Mouse (Mus musculus): ENCODE measurements around the gene Ddx41. TPM values are rescaled to one million over a fixed set of nuclear protein-coding genes. Genes with fewer than 3 reads are reported as not detected.

Ddx41 gene
- polyA plus RNA-seq, 1 experiment from 2014 or later, result 78.5 TPM

- ATAC-seq (ENCODE audit: insufficient number of reproducible peaks, insufficient read depth, low FRiP score, low TSS enrichment), result no peak
- Histone ChIP-seq H3K4me2 (replicated peaks) (no peak overlapping the region), H3K27ac (no peak overlapping the region), H3K4me1 (peaks cover 16% of the 10 kb centered on the region), H3K9ac (no peak overlapping the region), H3K4me3 (no peak overlapping the region), H3K36me3 (peaks cover 13% of the 10 kb centered on the region; the same call in 1 of the 2 replicates), H3K27me3 (no peaks in the 10 kb centered on the region), H3K9me3 (no peaks in the 10 kb centered on the region)
- WGBS, result 83% methylated on average over 2 of the region's 2 CpGs
These were observed 31.5 kb upstream of the Ddx41 start for GRCm38 (mm10) chr13:55567949-55568348.

GRCm38 (mm10) chr13:55567001-55567400 is 30.5 kb upstream of the Ddx41 start:
- Histone ChIP-seq H3K9ac (no peak overlapping the region), H3K4me2 (replicated peaks) (no peak overlapping the region), H3K4me3 (no peak overlapping the region), H3K4me1 (peaks cover 13% of the 10 kb centered on the region), H3K27me3 (no peaks in the 10 kb centered on the region), H3K9me3 (no peaks in the 10 kb centered on the region), H3K27ac (no peak overlapping the region), H3K36me3 (peaks cover 13% of the 10 kb centered on the region; the same call in 1 of the 2 replicates)
- WGBS, result 90% methylated on average over 6 of the region's 6 CpGs
- no peak for ATAC-seq (ENCODE audit: insufficient number of reproducible peaks, insufficient read depth, low FRiP score, low TSS enrichment)

GRCm38 (mm10) chr13:55563266-55563879 is 26.9 kb upstream of the Ddx41 start:
- peaks cover 24% of the 10 kb centered on the region; the same call in 1 of the 2 replicates for H3K36me3 ChIP-seq
- no peak for ATAC-seq (ENCODE audit: insufficient number of reproducible peaks, insufficient read depth, low FRiP score, low TSS enrichment)
- WGBS, result 64% methylated on average over 7 of the region's 7 CpGs
- no peaks in the 10 kb centered on the region for H3K27me3 ChIP-seq
- no peaks in the 10 kb centered on the region for H3K9me3 ChIP-seq
- H3K27ac ChIP-seq, result no peak overlapping the region
- no peak overlapping the region for H3K4me2 ChIP-seq (replicated peaks)
- no peak overlapping the region for H3K4me3 ChIP-seq
- H3K4me1 ChIP-seq, result no peaks in the 10 kb centered on the region
- no peak overlapping the region for H3K9ac ChIP-seq

GRCm38 (mm10) chr13:55557499-55557898 is 21.0 kb upstream of the Ddx41 start:
- H3K27me3 ChIP-seq, result no peaks in the 10 kb centered on the region
- H3K9ac ChIP-seq, result no peak overlapping the region
- H3K4me3 ChIP-seq, result no peak overlapping the region
- no peaks in the 10 kb centered on the region for H3K4me1 ChIP-seq
- H3K36me3 ChIP-seq, result peaks cover 50% of the 10 kb centered on the region
- H3K4me2 ChIP-seq (replicated peaks), result no peak overlapping the region
- H3K9me3 ChIP-seq, result no peaks in the 10 kb centered on the region
- WGBS, result 88% methylated on average over 6 of the region's 6 CpGs
- ATAC-seq (ENCODE audit: insufficient number of reproducible peaks, insufficient read depth, low FRiP score, low TSS enrichment), result no peak
- no peak overlapping the region for H3K27ac ChIP-seq

DNA sequence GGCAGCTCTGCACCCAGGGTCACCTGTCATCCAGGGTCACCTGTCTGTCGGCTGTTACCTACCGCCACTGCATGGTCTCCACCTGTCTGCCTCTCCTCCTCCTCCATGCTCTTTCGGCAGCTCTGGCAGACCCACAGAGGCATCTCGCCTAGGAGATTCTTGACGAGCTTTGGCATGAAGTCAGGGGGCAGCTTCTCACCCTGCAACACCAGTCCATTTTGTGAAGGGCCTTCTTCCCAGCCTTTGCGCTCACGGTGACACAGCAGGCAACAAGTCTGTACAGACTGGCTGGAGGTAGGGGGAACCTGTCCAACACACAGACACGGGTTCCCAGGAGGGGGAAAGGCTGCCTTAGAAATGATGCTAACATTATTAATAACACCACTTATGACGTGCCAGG is 19.5 kb upstream of the Ddx41 start:
- H3K4me1 ChIP-seq, result no peaks in the 10 kb centered on the region
- H3K9me3 ChIP-seq, result no peaks in the 10 kb centered on the region
- no peak overlapping the region for H3K4me2 ChIP-seq (replicated peaks)
- H3K36me3 ChIP-seq, result peaks cover 52% of the 10 kb centered on the region
- no peak overlapping the region for H3K4me3 ChIP-seq
- WGBS, result 92% methylated on average over 9 of the region's 9 CpGs
- no peaks in the 10 kb centered on the region for H3K27me3 ChIP-seq
- ATAC-seq (ENCODE audit: insufficient number of reproducible peaks, insufficient read depth, low FRiP score, low TSS enrichment), result no peak
- H3K27ac ChIP-seq, result no peak overlapping the region
- no peak overlapping the region for H3K9ac ChIP-seq

GRCm38 (mm10) chr13:55549061-55549460 is 12.6 kb upstream of the Ddx41 start:
- Histone ChIP-seq H3K36me3 (peaks cover 84% of the 10 kb centered on the region), H3K4me3 (no peak overlapping the region), H3K9ac (no peak overlapping the region), H3K27me3 (no peaks in the 10 kb centered on the region), H3K27ac (no peak overlapping the region), H3K4me2 (replicated peaks) (no peak overlapping the region), H3K4me1 (no peaks in the 10 kb centered on the region), H3K9me3 (no peaks in the 10 kb centered on the region)
- no peak for ATAC-seq (ENCODE audit: insufficient number of reproducible peaks, insufficient read depth, low FRiP score, low TSS enrichment)
- WGBS, result 85% methylated on average over 15 of the region's 15 CpGs

DNA sequence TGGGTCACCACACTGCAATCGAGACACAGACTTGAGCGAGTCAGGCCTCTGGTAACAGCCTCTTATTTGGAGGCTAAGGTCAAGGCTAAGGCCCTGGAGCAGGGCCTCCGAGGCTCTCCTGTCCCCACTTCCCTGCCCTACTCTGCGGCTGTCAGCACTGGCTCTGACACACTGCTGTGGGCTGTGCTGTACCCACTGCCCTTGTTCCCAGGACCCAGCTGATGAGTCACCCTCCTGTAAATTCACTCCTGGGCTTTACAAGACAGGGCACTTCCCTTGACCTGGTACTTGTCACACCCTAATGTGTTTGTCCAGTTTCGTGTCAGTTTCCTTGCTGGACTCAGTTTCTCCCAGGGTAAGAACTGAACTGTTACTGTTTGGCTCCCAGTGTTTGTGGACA is 12.0 kb upstream of the Ddx41 start:
- Histone ChIP-seq H3K4me2 (replicated peaks) (no peak overlapping the region), H3K4me3 (no peak overlapping the region), H3K27ac (no peak overlapping the region), H3K9ac (no peak overlapping the region), H3K9me3 (no peaks in the 10 kb centered on the region), H3K27me3 (no peaks in the 10 kb centered on the region), H3K4me1 (no peaks in the 10 kb centered on the region), H3K36me3 (peaks cover 84% of the 10 kb centered on the region)
- no peak for ATAC-seq (ENCODE audit: insufficient number of reproducible peaks, insufficient read depth, low FRiP score, low TSS enrichment)
- WGBS, result 90% methylated on average over 5 of the region's 5 CpGs

- Histone ChIP-seq H3K4me1 (no peaks in the 10 kb centered on the region), H3K4me2 (replicated peaks) (no peak overlapping the region), H3K27me3 (no peaks in the 10 kb centered on the region), H3K9ac (no peak overlapping the region), H3K36me3 (peaks cover 84% of the 10 kb centered on the region), H3K4me3 (no peak overlapping the region), H3K9me3 (no peaks in the 10 kb centered on the region), H3K27ac (no peak overlapping the region)
- no peak for ATAC-seq (ENCODE audit: insufficient number of reproducible peaks, insufficient read depth, low FRiP score, low TSS enrichment)
- WGBS, result 92% methylated on average over 2 of the region's 2 CpGs
These were observed 11.5 kb upstream of the Ddx41 start for GRCm38 (mm10) chr13:55547916-55548315.

DNA sequence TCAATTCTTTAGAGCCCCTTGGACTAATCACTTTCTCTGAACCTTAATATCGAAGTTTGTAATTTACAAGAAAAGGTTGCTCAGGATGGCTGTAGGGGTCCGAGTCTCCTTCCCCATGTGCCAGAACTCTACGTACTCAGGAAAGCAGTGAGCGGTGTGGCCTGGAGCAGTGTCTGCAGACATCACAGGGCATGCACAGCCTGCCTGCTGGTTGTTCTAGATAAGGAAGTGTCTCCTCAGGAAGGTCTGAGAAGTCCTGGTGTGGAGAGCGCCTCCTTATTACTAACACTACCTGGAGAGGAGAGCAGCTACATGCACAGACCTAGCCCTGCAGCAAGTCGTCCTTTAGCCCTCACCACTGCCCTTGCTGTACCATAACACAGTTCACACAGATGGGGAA is 8.3 kb upstream of the Ddx41 start:
- WGBS, result 91% methylated on average over 6 of the region's 6 CpGs
- Histone ChIP-seq H3K27ac (no peak overlapping the region), H3K4me1 (no peaks in the 10 kb centered on the region), H3K4me3 (no peak overlapping the region), H3K27me3 (no peaks in the 10 kb centered on the region), H3K9ac (no peak overlapping the region), H3K36me3 (peaks cover 92% of the 10 kb centered on the region), H3K9me3 (no peaks in the 10 kb centered on the region), H3K4me2 (replicated peaks) (no peak overlapping the region)
- no peak for ATAC-seq (ENCODE audit: insufficient number of reproducible peaks, insufficient read depth, low FRiP score, low TSS enrichment)

DNA sequence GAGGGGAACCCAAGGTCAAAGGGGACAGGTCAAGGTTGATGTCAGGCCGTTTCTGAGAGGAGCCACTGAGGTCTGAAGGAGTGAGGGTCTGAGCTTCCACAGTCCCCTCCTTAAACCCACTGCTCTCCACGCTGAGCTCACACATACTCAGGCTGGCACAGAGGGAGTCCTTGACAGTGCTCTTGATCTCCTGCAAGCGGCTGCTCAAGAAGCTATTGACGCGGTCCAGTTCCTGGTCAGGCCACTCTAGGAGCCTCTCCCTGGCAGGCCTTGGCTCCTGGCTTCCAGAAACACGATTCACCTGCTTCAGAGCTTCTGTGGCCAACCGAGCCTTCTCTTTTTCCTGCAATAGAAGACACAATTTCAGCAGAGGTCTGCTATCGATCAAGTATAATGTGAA is 7.0 kb upstream of the Ddx41 start:
- WGBS, result 93% methylated on average over 8 of the region's 8 CpGs
- no peaks in the 10 kb centered on the region for H3K27me3 ChIP-seq
- no peaks in the 10 kb centered on the region for H3K9me3 ChIP-seq
- no peak overlapping the region for H3K27ac ChIP-seq
- H3K36me3 ChIP-seq, result peaks cover 92% of the 10 kb centered on the region
- no peak for ATAC-seq (ENCODE audit: insufficient number of reproducible peaks, insufficient read depth, low FRiP score, low TSS enrichment)
- no peak overlapping the region for H3K4me3 ChIP-seq
- no peak overlapping the region for H3K4me2 ChIP-seq (replicated peaks)
- H3K9ac ChIP-seq, result no peak overlapping the region
- H3K4me1 ChIP-seq, result no peaks in the 10 kb centered on the region

DNA sequence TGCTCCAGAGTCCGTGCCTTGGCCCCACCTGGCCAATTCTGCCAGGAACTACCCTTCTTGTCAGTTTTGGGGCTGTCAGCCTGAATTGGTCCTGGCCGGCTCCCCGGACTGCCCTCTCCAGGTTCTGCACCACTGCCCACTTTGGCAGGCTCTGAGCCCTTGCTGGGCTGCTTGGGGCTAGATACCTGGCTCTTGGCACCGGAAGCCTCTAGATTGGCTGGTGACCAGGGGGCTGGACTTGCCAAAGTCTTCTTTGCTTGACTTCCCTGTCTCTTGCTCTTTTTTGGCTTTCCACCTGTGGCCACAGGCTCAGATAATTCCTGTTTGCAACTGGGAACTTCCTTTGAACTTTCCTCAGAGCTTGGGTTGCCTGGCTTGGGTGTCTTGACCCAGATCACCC is 6.4 kb upstream of the Ddx41 start:
- WGBS, result 92% methylated on average over 4 of the region's 4 CpGs
- Histone ChIP-seq H3K27ac (no peak overlapping the region), H3K4me3 (no peak overlapping the region), H3K27me3 (no peaks in the 10 kb centered on the region), H3K4me1 (no peaks in the 10 kb centered on the region), H3K4me2 (replicated peaks) (no peak overlapping the region), H3K9ac (no peak overlapping the region), H3K9me3 (no peaks in the 10 kb centered on the region), H3K36me3 (peaks cover 91% of the 10 kb centered on the region)
- ATAC-seq (ENCODE audit: insufficient number of reproducible peaks, insufficient read depth, low FRiP score, low TSS enrichment), result no peak

- Histone ChIP-seq H3K27me3 (no peaks in the 10 kb centered on the region), H3K4me1 (peaks cover 3% of the 10 kb centered on the region; the same call in 1 of the 2 replicates), H3K27ac (no peak overlapping the region), H3K4me2 (replicated peaks) (no peak overlapping the region), H3K9ac (no peak overlapping the region), H3K9me3 (no peaks in the 10 kb centered on the region), H3K4me3 (no peak overlapping the region), H3K36me3 (peaks cover 81% of the 10 kb centered on the region)
- WGBS, result 88% methylated on average over 2 of the region's 2 CpGs
- ATAC-seq (ENCODE audit: insufficient number of reproducible peaks, insufficient read depth, low FRiP score, low TSS enrichment), result no peak
These were observed 4.5 kb upstream of the Ddx41 start for GRCm38 (mm10) chr13:55540933-55541332.
